In the genomic region with DNA sequence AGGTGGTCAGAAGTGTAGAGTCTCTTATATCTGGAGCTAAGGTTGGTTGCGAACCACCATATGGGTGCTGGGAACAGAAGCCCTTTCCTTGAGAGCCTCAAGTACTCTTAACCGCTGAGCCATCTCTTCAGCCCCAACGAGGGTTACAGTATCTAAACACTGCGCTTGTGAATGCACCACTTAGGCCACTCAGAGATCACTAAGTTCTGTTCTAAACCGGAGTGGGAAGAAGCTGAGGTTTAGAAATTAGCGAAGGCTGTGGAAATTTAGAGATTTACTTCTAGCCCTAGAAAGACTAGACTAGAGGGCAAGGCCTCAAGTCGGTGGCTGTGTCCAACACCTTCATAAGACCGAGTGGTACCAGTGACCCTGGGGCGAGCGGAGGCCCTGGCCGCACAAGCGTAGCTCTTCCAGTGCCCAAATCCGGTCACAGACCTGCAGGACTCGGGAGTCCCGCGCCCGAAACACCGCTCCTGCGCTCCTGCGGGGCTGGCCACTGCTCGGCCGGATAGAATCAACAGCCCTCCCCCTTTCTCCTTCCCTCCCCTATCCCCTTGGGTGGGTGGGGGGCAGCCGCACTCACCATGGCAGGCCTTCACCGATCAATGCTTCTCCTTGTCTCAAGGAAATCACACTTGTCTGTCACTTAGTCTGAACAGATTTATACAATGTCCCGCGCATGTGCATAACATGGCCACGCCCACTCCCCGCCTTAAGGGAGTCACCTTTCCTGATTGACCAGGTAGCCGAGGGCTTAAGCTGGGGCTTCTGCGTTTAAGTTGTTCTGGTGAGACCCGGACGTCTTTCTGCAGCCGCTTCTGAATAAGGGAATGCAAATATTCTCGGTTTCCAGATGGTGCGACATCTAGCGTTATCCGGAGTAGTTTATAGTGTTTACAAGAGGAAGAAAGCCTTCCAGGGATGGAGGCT, we compare ENCODE assay signal across 8 mouse cellular contexts. TPM values are rescaled to one million over a fixed set of nuclear protein-coding genes. Genes with fewer than 3 reads are reported as not detected.
A peak's percentile ranks its signal among the peaks of the same experiment; 100 is the strongest.
DNase-seq lines count a peak whose midpoint lies in the region; ATAC-seq and TF ChIP-seq lines count a peak whose summit lies in the region.

No protein-coding gene starts in this region.

- H3K36me3 ChIP-seq in CH12.LX (replicated peaks in 1 of 2; ENCODE audit: control insufficient read depth in 1 of 2, insufficient read depth in 1 of 2, low read length in 1 of 2): no peaks in the 10 kb centered on the region
- no peaks in the 10 kb centered on the region for H3K36me3 ChIP-seq in forebrain, embryonic 12.5 days (replicated peaks)
- no peaks in the 10 kb centered on the region for H3K36me3 ChIP-seq in heart, embryonic 16.5 days (ENCODE audit: control insufficient read depth, insufficient read depth)
- H3K36me3 ChIP-seq in liver, embryonic 12.5 days: no peaks in the 10 kb centered on the region
- H3K36me3 ChIP-seq in neural tube, embryonic 11.5 days (ENCODE audit: control insufficient read depth, insufficient read depth, low read length): no peaks in the 10 kb centered on the region

- in situ Hi-C loops in CH12.LX (cut with MboI; ENCODE audit: low pct_ligation_motif_present, low pct_unique_long_range_greater_than_20kb, low sequenced_read_pairs): no loop called here

- dilution Hi-C loops in CH12.LX (cut with MboI; ENCODE audit: extremely low pct_ligation_motif_present, extremely low pct_unique_long_range_greater_than_20kb, low sequenced_read_pairs): no loop called here

- 8% methylated on average over 37 of the region's 37 CpGs for WGBS in forebrain, embryonic 12.5 days
- WGBS in heart, embryonic 16.5 days: 7% methylated on average over 37 of the region's 37 CpGs
- WGBS in liver, embryonic 12.5 days (ENCODE audit: insufficient replicate concordance): 10% methylated on average over 37 of the region's 37 CpGs
- WGBS in neural tube, embryonic 11.5 days: 9% methylated on average over 36 of the region's 37 CpGs

- TF ChIP-seq EP300 in CH12.LX (IDR thresholded peaks at IDR 0.05; ENCODE audit: low read length): no peak

- peak; percentile 83 for ATAC-seq in forebrain, embryonic 12.5 days (ENCODE audit: low FRiP score)
- ATAC-seq in heart, embryonic 16.5 days (replicated peaks; ENCODE audit: extremely low read depth, insufficient read depth, low FRiP score): peak; percentile 73
- peak; percentile 21; the same call in 1 of the 2 replicates for ATAC-seq in liver, embryonic 12.5 days
- peak; percentile 55; the same call in 1 of the 2 replicates for ATAC-seq in neural tube, embryonic 11.5 days (ENCODE audit: insufficient read depth, low FRiP score, low TSS enrichment)

- H3K9ac ChIP-seq in CH12.LX (ENCODE audit: insufficient read depth, low read depth): peak overlapping the region; percentile 53
- peak overlapping the region; percentile 67 for H3K9ac ChIP-seq in forebrain, embryonic 12.5 days
- peak overlapping the region; percentile 81 for H3K9ac ChIP-seq in heart, embryonic 16.5 days (ENCODE audit: low read length)
- peak overlapping the region; percentile 23; the same call in 1 of the 2 replicates for H3K9ac ChIP-seq in liver, embryonic 12.5 days
- H3K9ac ChIP-seq in neural tube, embryonic 11.5 days (ENCODE audit: low read length): peak overlapping the region; percentile 64

- H3K4me1 ChIP-seq in CH12.LX (ENCODE audit: control insufficient read depth in 1 of 2, insufficient read depth in 2 of 2): peaks cover 0 to 12% of the 10 kb centered on the region in 2 experiments; a peak in 2 of 4 replicates
- H3K4me1 ChIP-seq in brown adipose tissue, adult 24 weeks (ENCODE audit: control insufficient read depth, insufficient read depth, insufficient read length, low read length): peaks cover 2% of the 10 kb centered on the region; the same call in 1 of the 2 replicates
- H3K4me1 ChIP-seq in forebrain, embryonic 12.5 days: peaks cover 4% of the 10 kb centered on the region; the same call in 1 of the 2 replicates
- H3K4me1 ChIP-seq in heart, embryonic 16.5 days (ENCODE audit: control insufficient read depth, insufficient read depth, low read length): no peaks in the 10 kb centered on the region; the same call in 1 of the 2 replicates
- H3K4me1 ChIP-seq in liver, embryonic 12.5 days: no peaks in the 10 kb centered on the region
- no peaks in the 10 kb centered on the region for H3K4me1 ChIP-seq in neural tube, embryonic 11.5 days (ENCODE audit: control insufficient read depth, insufficient read depth, low read length)

- no peak overlapping the region for H3K27ac ChIP-seq in CH12.LX (ENCODE audit: insufficient read depth, low read depth)
- no peak overlapping the region for H3K27ac ChIP-seq in brown adipose tissue, adult 24 weeks (replicated peaks; ENCODE audit: low read depth, low read length)
- H3K27ac ChIP-seq in forebrain, embryonic 12.5 days: 0 out of 2 replicates have a peak overlapping the region, but pooled peaks have one; percentile 31
- peak overlapping the region; percentile 52 for H3K27ac ChIP-seq in heart, embryonic 16.5 days (ENCODE audit: low read length)
- H3K27ac ChIP-seq in liver, embryonic 12.5 days: no peak overlapping the region
- H3K27ac ChIP-seq in neural tube, embryonic 11.5 days (ENCODE audit: low read depth, low read length): no peak overlapping the region

- peaks cover 3% of the 10 kb centered on the region for H3K27me3 ChIP-seq in CH12.LX (replicated peaks)
- 0 out of 2 replicates have a peak, but pooled peaks cover 6% of the 10 kb centered on the region for H3K27me3 ChIP-seq in forebrain, embryonic 12.5 days
- no peaks in the 10 kb centered on the region for H3K27me3 ChIP-seq in heart, embryonic 16.5 days (ENCODE audit: control insufficient read depth, insufficient read depth, low read length)
- peaks cover 15% of the 10 kb centered on the region for H3K27me3 ChIP-seq in liver, embryonic 12.5 days (replicated peaks)
- no peaks in the 10 kb centered on the region for H3K27me3 ChIP-seq in neural tube, embryonic 11.5 days (ENCODE audit: control insufficient read depth, insufficient read depth, low read length)

- TF ChIP-seq POLR2A in CH12.LX (IDR thresholded peaks at IDR 0.05; ENCODE audit: low read depth, low read length): peak; percentile 71

- H3K4me2 ChIP-seq in CH12.LX (ENCODE audit: insufficient read depth, low read depth, poor library complexity, severe bottlenecking): peak overlapping the region; percentile 43
- peak overlapping the region; percentile 77 for H3K4me2 ChIP-seq in forebrain, embryonic 12.5 days
- peak overlapping the region; percentile 80 for H3K4me2 ChIP-seq in heart, embryonic 16.5 days (ENCODE audit: low read depth, low read length)
- peak overlapping the region; percentile 58 for H3K4me2 ChIP-seq in liver, embryonic 12.5 days
- H3K4me2 ChIP-seq in neural tube, embryonic 11.5 days (ENCODE audit: low read depth): peak overlapping the region; percentile 73

- H3K4me3 ChIP-seq in CH12.LX (replicated peaks in 1 of 3; ENCODE audit: low read depth in 2 of 3, low read length in 2 of 3, poor library complexity in 1 of 3): peak overlapping the region; percentile 57 to 71 (median 62)
- peak overlapping the region; percentile 80 for H3K4me3 ChIP-seq in brown adipose tissue, adult 24 weeks (ENCODE audit: insufficient read depth, low read depth, low read length)
- peak overlapping the region; percentile 60 for H3K4me3 ChIP-seq in forebrain, embryonic 12.5 days (replicated peaks)
- H3K4me3 ChIP-seq in heart, embryonic 16.5 days (ENCODE audit: low read length): peak overlapping the region; percentile 77
- peak overlapping the region; percentile 47 for H3K4me3 ChIP-seq in liver, embryonic 12.5 days
- peak overlapping the region; percentile 47 for H3K4me3 ChIP-seq in neural tube, embryonic 11.5 days (ENCODE audit: low read depth, low read length)

- H3K79me2 ChIP-seq in CH12.LX (replicated peaks; ENCODE audit: control insufficient read depth, extremely low read depth, insufficient read depth, poor library complexity, severe bottlenecking): no peaks in the 10 kb centered on the region

- H3K9me3 ChIP-seq in CH12.LX (replicated peaks; ENCODE audit: low read length): no peaks in the 10 kb centered on the region
- no peaks in the 10 kb centered on the region for H3K9me3 ChIP-seq in forebrain, embryonic 12.5 days
- no peaks in the 10 kb centered on the region for H3K9me3 ChIP-seq in heart, embryonic 16.5 days (replicated peaks; ENCODE audit: control insufficient read depth, low read length)
- H3K9me3 ChIP-seq in liver, embryonic 12.5 days (replicated peaks): no peaks in the 10 kb centered on the region
- H3K9me3 ChIP-seq in neural tube, embryonic 11.5 days (ENCODE audit: control insufficient read depth, low read length): no peaks in the 10 kb centered on the region

- no peak for TF ChIP-seq RAD21 in CH12.LX (IDR thresholded peaks at IDR 0.05; ENCODE audit: low read depth, low read length)

- TF ChIP-seq CTCF in CH12.LX (conservative IDR thresholded peaks at IDR 0.05 in 1 of 2, IDR thresholded peaks at IDR 0.05 in 1 of 2; ENCODE audit: low read depth in 2 of 2, low read length in 2 of 2): peak in 1 of 2 experiments; percentile 36; a peak in 2 of 4 replicates

- peak; percentile 86 for DNase-seq in CH12.LX (ENCODE audit: extremely low read depth)
- peak; percentile 95 to 97 for DNase-seq in kidney, postnatal 25 days
- DNase-seq in neural tube, embryonic 11.5 days (ENCODE audit: low spot score): peak; percentile 80
- DNase-seq in testis, postnatal 14 days (ENCODE audit: low spot score): peak; percentile 78

RNA-seq across cellular contexts. Expression of a gene that starts 3.6 kb away (rescaled TPM):
- total RNA-seq in CH12.LX (2012; rRNA removed) (0.98 and 1.3 TPM in 2 replicates), CH12.LX (2014; rRNA removed) (0.72 and 1.1 TPM in 2 replicates)
- polyA plus RNA-seq in CH12.LX (2012; ENCODE audit: insufficient read length, low read depth): 0.81 and 1.3 TPM in 2 replicates
- 0.44 and 0.96 TPM in 2 replicates for polyA plus RNA-seq in brown adipose tissue, adult 24 weeks (2012; ENCODE audit: insufficient read depth, insufficient read length, missing spikeins)
- polyA plus RNA-seq in forebrain, embryonic 12.5 days (2016; fragmentation: Nextera tagmentation; extraction: Ambion mirVana): 1.4 and 1.7 TPM in 2 replicates
- polyA plus RNA-seq in heart, embryonic 16.5 days (2015; fragmentation: Nextera tagmentation; extraction: Ambion mirVana): 1.1 and 1.5 TPM in 2 replicates
- polyA plus RNA-seq in liver, embryonic 12.5 days (2016; fragmentation: Nextera tagmentation; extraction: Ambion mirVana): 0.35 and 0.66 TPM in 2 replicates
- polyA plus RNA-seq in neural tube, embryonic 11.5 days (2014; fragmentation: Nextera tagmentation; extraction: Ambion mirVana): 1.2 and 1.7 TPM in 2 replicates

RNA-seq across cellular contexts. Expression of a gene that starts 32.4 kb away (rescaled TPM):
- total RNA-seq in CH12.LX (2012; rRNA removed) (not detected in 2 replicates), CH12.LX (2014; rRNA removed) (not detected in 2 replicates)
- not detected in 2 replicates for polyA plus RNA-seq in CH12.LX (2012; ENCODE audit: insufficient read length, low read depth)
- not detected in 2 replicates for polyA plus RNA-seq in brown adipose tissue, adult 24 weeks (2012; ENCODE audit: insufficient read depth, insufficient read length, missing spikeins)
- not detected in 2 replicates for polyA plus RNA-seq in forebrain, embryonic 12.5 days (2016; fragmentation: Nextera tagmentation; extraction: Ambion mirVana)
- polyA plus RNA-seq in heart, embryonic 16.5 days (2015; fragmentation: Nextera tagmentation; extraction: Ambion mirVana): not detected in 2 replicates
- not detected in 2 replicates for polyA plus RNA-seq in liver, embryonic 12.5 days (2016; fragmentation: Nextera tagmentation; extraction: Ambion mirVana)
- not detected in 2 replicates for polyA plus RNA-seq in neural tube, embryonic 11.5 days (2014; fragmentation: Nextera tagmentation; extraction: Ambion mirVana)

RNA-seq across cellular contexts. Expression of a gene that starts 36.2 kb away (rescaled TPM):
- total RNA-seq in CH12.LX (2012; rRNA removed): 45.6 and 47.9 TPM in 2 replicates
- total RNA-seq in CH12.LX (2014; rRNA removed): 29.1 and 29.7 TPM in 2 replicates
- polyA plus RNA-seq in CH12.LX (2012; ENCODE audit: insufficient read length, low read depth): 36.8 and 40.7 TPM in 2 replicates
- polyA plus RNA-seq in brown adipose tissue, adult 24 weeks (2012; ENCODE audit: insufficient read depth, insufficient read length, missing spikeins): 17.4 and 20.8 TPM in 2 replicates
- 14.9 and 17.8 TPM in 2 replicates for polyA plus RNA-seq in forebrain, embryonic 12.5 days (2016; fragmentation: Nextera tagmentation; extraction: Ambion mirVana)
- polyA plus RNA-seq in heart, embryonic 16.5 days (2015; fragmentation: Nextera tagmentation; extraction: Ambion mirVana): 33.9 and 39.3 TPM in 2 replicates
- 23.5 and 26.7 TPM in 2 replicates for polyA plus RNA-seq in liver, embryonic 12.5 days (2016; fragmentation: Nextera tagmentation; extraction: Ambion mirVana)
- polyA plus RNA-seq in neural tube, embryonic 11.5 days (2014; fragmentation: Nextera tagmentation; extraction: Ambion mirVana): 14.4 and 17.4 TPM in 2 replicates

RNA-seq across cellular contexts. Expression of a gene that starts 38.2 kb away (rescaled TPM):
- total RNA-seq in CH12.LX (2012; rRNA removed) (24.6 and 25.8 TPM in 2 replicates), CH12.LX (2014; rRNA removed) (4.8 and 5.5 TPM in 2 replicates)
- polyA plus RNA-seq in CH12.LX (2012; ENCODE audit: insufficient read length, low read depth): 34.4 and 35.6 TPM in 2 replicates
- polyA plus RNA-seq in brown adipose tissue, adult 24 weeks (2012; ENCODE audit: insufficient read depth, insufficient read length, missing spikeins): 26.8 and 28.7 TPM in 2 replicates
- 48.2 and 48.8 TPM in 2 replicates for polyA plus RNA-seq in forebrain, embryonic 12.5 days (2016; fragmentation: Nextera tagmentation; extraction: Ambion mirVana)
- 46.6 and 47.0 TPM in 2 replicates for polyA plus RNA-seq in heart, embryonic 16.5 days (2015; fragmentation: Nextera tagmentation; extraction: Ambion mirVana)
- 30.8 and 33.1 TPM in 2 replicates for polyA plus RNA-seq in liver, embryonic 12.5 days (2016; fragmentation: Nextera tagmentation; extraction: Ambion mirVana)
- polyA plus RNA-seq in neural tube, embryonic 11.5 days (2014; fragmentation: Nextera tagmentation; extraction: Ambion mirVana): 52.6 and 60.6 TPM in 2 replicates

RNA-seq across cellular contexts. Expression of a gene that starts 38.8 kb away (rescaled TPM):
- total RNA-seq in CH12.LX (2012; rRNA removed) (34.3 and 40.9 TPM in 2 replicates), CH12.LX (2014; rRNA removed) (38.5 and 43.5 TPM in 2 replicates)
- 98.3 and 103 TPM in 2 replicates for polyA plus RNA-seq in CH12.LX (2012; ENCODE audit: insufficient read length, low read depth)
- 95.5 and 130 TPM in 2 replicates for polyA plus RNA-seq in brown adipose tissue, adult 24 weeks (2012; ENCODE audit: insufficient read depth, insufficient read length, missing spikeins)
- 117 and 118 TPM in 2 replicates for polyA plus RNA-seq in forebrain, embryonic 12.5 days (2016; fragmentation: Nextera tagmentation; extraction: Ambion mirVana)
- 115 TPM in 2 replicates for polyA plus RNA-seq in heart, embryonic 16.5 days (2015; fragmentation: Nextera tagmentation; extraction: Ambion mirVana)
- 80.1 and 87.7 TPM in 2 replicates for polyA plus RNA-seq in liver, embryonic 12.5 days (2016; fragmentation: Nextera tagmentation; extraction: Ambion mirVana)
- polyA plus RNA-seq in neural tube, embryonic 11.5 days (2014; fragmentation: Nextera tagmentation; extraction: Ambion mirVana): 117 and 119 TPM in 2 replicates

Comparison
In these comparisons a context has a peak if more than half of its experiments do, and no peak if none do; other contexts are left out.
1. H3K27ac ChIP-seq: peak in forebrain, embryonic 12.5 days (single experiment) and heart, embryonic 16.5 days (single experiment); none in CH12.LX (single experiment), brown adipose tissue, adult 24 weeks (single experiment), liver, embryonic 12.5 days (single experiment) and neural tube, embryonic 11.5 days (single experiment).
2. H3K9ac ChIP-seq: peak in every context shown above with its lines; median percentile 81 in heart, embryonic 16.5 days; 67 in forebrain, embryonic 12.5 days; 64 in neural tube, embryonic 11.5 days; 53 in CH12.LX; 23 in liver, embryonic 12.5 days.
3. ATAC-seq: peak in every context shown above with its lines; median percentile 83 in forebrain, embryonic 12.5 days; 73 in heart, embryonic 16.5 days; 55 in neural tube, embryonic 11.5 days; 21 in liver, embryonic 12.5 days.
4. Peak in every context shown above with its lines, with median percentiles within 50 percentile points of each other: DNase-seq, H3K4me2 ChIP-seq and H3K4me3 ChIP-seq.